Mouse (Mus musculus) lung, postnatal 0 days (tissue): ENCODE results near the gene Cers5. TPM values are rescaled to one million over a fixed set of nuclear protein-coding genes. Genes with fewer than 3 reads are reported as not detected.

Source experiments
- ATAC-seq: fragments of 200-750 bp; cut with Nextera tagmentation; 2 replicates; pipeline ENCODE4 v1.8.0; 2017; ENCODE audit warnings: moderate library complexity
- DNase-seq: peaks from one replicate; pipeline ENCODE4 v3.0.0-alpha.2; 2016; ENCODE audit warnings: low spot score
- H3K27ac ChIP-seq: fragments of 300-500 bp; sonication (generic); 2 replicates; pipeline ENCODE4 v1.5.1; 2014; ENCODE audit warnings: antibody characterized with exemption, mild to moderate bottlenecking, low read length, mixed read lengths
- H3K27me3 ChIP-seq: fragments of 300-500 bp; sonication (generic); replicated peaks from 2 replicates; pipeline ENCODE4 v1.6.1; 2014; ENCODE audit warnings: low read length, mixed read lengths; ENCODE audit not compliant: insufficient read depth
- H3K36me3 ChIP-seq: fragments of 300-500 bp; sonication (generic); 2 replicates; pipeline ENCODE4 v1.6.1; 2014; ENCODE audit warnings: low read length, mixed read lengths; ENCODE audit not compliant: insufficient read depth
- H3K4me1 ChIP-seq: fragments of 300-500 bp; sonication (generic); 2 replicates; pipeline ENCODE4 v1.6.1; 2014; ENCODE audit warnings: antibody characterized with exemption, low read depth, low read length, mixed read lengths; ENCODE audit not compliant: insufficient read depth
- H3K4me2 ChIP-seq: fragments of 300-500 bp; sonication (generic); replicated peaks from 2 replicates; pipeline ENCODE4 v1.6.1; 2014; ENCODE audit warnings: low read depth, mild to moderate bottlenecking, low read length, moderate library complexity, mixed read lengths
- H3K4me3 ChIP-seq: fragments of 300-500 bp; sonication (generic); 2 replicates; pipeline ENCODE4 v1.5.1; 2014; ENCODE audit warnings: low read depth, low read length
- H3K9ac ChIP-seq: fragments of 300-500 bp; sonication (generic); replicated peaks from 2 replicates; pipeline ENCODE4 v1.6.1; 2014; ENCODE audit warnings: low read depth, mild to moderate bottlenecking
- H3K9me3 ChIP-seq: fragments of 300-500 bp; sonication (generic); 2 replicates; pipeline ENCODE4 v1.6.1; 2016; ENCODE audit warnings: low read length, mixed read lengths
- CTCF ChIP-seq: IDR thresholded peaks from 2 replicates; pipeline ENCODE4 v1.5.1; 2016; ENCODE audit warnings: antibody characterized with exemption, mild to moderate bottlenecking
- EP300 ChIP-seq: IDR thresholded peaks from 2 replicates; pipeline ENCODE4 v1.6.1; 2016; ENCODE audit warnings: antibody characterized with exemption, mild to moderate bottlenecking, control low read depth
- WGBS: fragments of 180-500 bp; shearing (Covaris S2); extraction: QIAGEN DNeasy Blood & Tissue Kit; methylation state at CpG from one replicate; pipeline ENCODE4 v1.1.7; 2014; 5-methylcytosine and 5-hydroxymethylcytosine counted together
- polyA plus RNA-seq: library from polyadenylated mRNA; unstranded; fragments of >200 nt; fragmentation: Nextera tagmentation; extraction: Ambion mirVana; gene quantifications from 2 replicates; pipeline ENCODE4 v1.2.1, GENCODE M21; 2015

Gene Cers5
- polyA plus RNA-seq, 1 experiment from 2014 or later = 67.1 TPM

GRCm38 (mm10) chr15:99700219-99701106 lies 72.2 kb downstream of the Cers5 start:
- Histone ChIP-seq H3K4me3 (no peak overlapping the region), H3K27ac (no peak overlapping the region), H3K27me3 (no peaks in the 10 kb centered on the region), H3K9ac (no peak overlapping the region), H3K9me3 (no peaks in the 10 kb centered on the region), H3K36me3 (no peaks in the 10 kb centered on the region), H3K4me1 (peaks cover 3% of the 10 kb centered on the region; the same call in 1 of the 2 replicates), H3K4me2 (no peak overlapping the region)
- no peak for TF ChIP-seq EP300
- no peak for TF ChIP-seq CTCF
- DNase-seq = no peak
- no peak for ATAC-seq
- WGBS = 78% methylated on average over 18 of the region's 18 CpGs

- WGBS = 83% methylated on average over 10 of the region's 10 CpGs
- ATAC-seq = no peak
- Histone ChIP-seq H3K4me3 (no peak overlapping the region), H3K27me3 (no peaks in the 10 kb centered on the region), H3K4me2 (no peak overlapping the region), H3K36me3 (no peaks in the 10 kb centered on the region), H3K9me3 (no peaks in the 10 kb centered on the region), H3K9ac (no peak overlapping the region), H3K27ac (no peak overlapping the region), H3K4me1 (peaks cover 3% of the 10 kb centered on the region; the same call in 1 of the 2 replicates)
- DNase-seq = no peak
- TF ChIP-seq CTCF = no peak
- TF ChIP-seq EP300 = no peak
These were observed 73.0 kb downstream of the Cers5 start for GRCm38 (mm10) chr15:99699715-99700114.

GRCm38 (mm10) chr15:99698533-99699085 lies 74.1 kb downstream of the Cers5 start:
- ATAC-seq (no peak), DNase-seq (no peak)
- Histone ChIP-seq H3K36me3 (no peaks in the 10 kb centered on the region), H3K27ac (no peak overlapping the region), H3K4me2 (no peak overlapping the region), H3K4me1 (0 out of 2 replicates have a peak, but pooled peaks cover 3% of the 10 kb centered on the region), H3K9me3 (no peaks in the 10 kb centered on the region), H3K9ac (no peak overlapping the region), H3K4me3 (no peak overlapping the region), H3K27me3 (no peaks in the 10 kb centered on the region)
- 30% methylated on average over 20 of the region's 20 CpGs for WGBS
- TF ChIP-seq CTCF = no peak
- TF ChIP-seq EP300 = no peak

GRCm38 (mm10) chr15:99697309-99697708 lies 75.4 kb downstream of the Cers5 start:
- TF ChIP-seq CTCF (no peak), EP300 (no peak)
- no peak for ATAC-seq
- DNase-seq = no peak
- Histone ChIP-seq H3K27me3 (no peaks in the 10 kb centered on the region), H3K4me2 (no peak overlapping the region), H3K36me3 (no peaks in the 10 kb centered on the region), H3K4me1 (0 out of 2 replicates have a peak, but pooled peaks cover 3% of the 10 kb centered on the region), H3K4me3 (no peak overlapping the region), H3K9ac (no peak overlapping the region), H3K27ac (no peak overlapping the region), H3K9me3 (no peaks in the 10 kb centered on the region)
- 5% methylated on average over 2 of the region's 2 CpGs for WGBS

GRCm38 (mm10) chr15:99691976-99692375 lies 80.7 kb downstream of the Cers5 start:
- Histone ChIP-seq H3K27ac (no peak overlapping the region), H3K4me2 (no peak overlapping the region), H3K4me3 (no peak overlapping the region), H3K9me3 (no peaks in the 10 kb centered on the region), H3K4me1 (no peaks in the 10 kb centered on the region), H3K27me3 (0 out of 2 replicates have a peak, but pooled peaks cover 4% of the 10 kb centered on the region), H3K9ac (no peak overlapping the region), H3K36me3 (no peaks in the 10 kb centered on the region)
- no peak for TF ChIP-seq EP300
- no peak for TF ChIP-seq CTCF
- WGBS = 37% methylated on average over 9 of the region's 9 CpGs
- DNase-seq (no peak), ATAC-seq (no peak)

- H3K9me3 ChIP-seq = no peaks in the 10 kb centered on the region
- H3K36me3 ChIP-seq = no peaks in the 10 kb centered on the region
- 10% methylated on average over 4 of the region's 4 CpGs for WGBS
These were observed 81.8 kb downstream of the Cers5 start for GRCm38 (mm10) chr15:99690924-99691323.

More at GRCm38 (mm10) chr15:99690924-99691323, 81.8 kb downstream of the Cers5 start:
- Histone ChIP-seq H3K27me3 (0 out of 2 replicates have a peak, but pooled peaks cover 4% of the 10 kb centered on the region), H3K4me2 (no peak overlapping the region), H3K4me3 (no peak overlapping the region), H3K9ac (no peak overlapping the region), H3K27ac (no peak overlapping the region), H3K4me1 (no peaks in the 10 kb centered on the region)
- TF ChIP-seq EP300 (no peak), CTCF (no peak)
- ATAC-seq (peak; percentile 54), DNase-seq (no peak)
